Mouse (Mus musculus): Measurements from ENCODE around the gene Syngr4. TPM values are rescaled to one million over a fixed set of nuclear protein-coding genes. Genes with fewer than 3 reads are reported as not detected.
"Not testable (repeated sequence)": the region's sequence is repeated elsewhere in the genome, so short reads cannot be mapped to it uniquely, and the experiment has no call there.

The Syngr4 gene
- polyA plus RNA-seq (2016; fragmentation: Nextera tagmentation; extraction: Ambion mirVana): 1.5 and 1.7 TPM in 2 replicates

DNA sequence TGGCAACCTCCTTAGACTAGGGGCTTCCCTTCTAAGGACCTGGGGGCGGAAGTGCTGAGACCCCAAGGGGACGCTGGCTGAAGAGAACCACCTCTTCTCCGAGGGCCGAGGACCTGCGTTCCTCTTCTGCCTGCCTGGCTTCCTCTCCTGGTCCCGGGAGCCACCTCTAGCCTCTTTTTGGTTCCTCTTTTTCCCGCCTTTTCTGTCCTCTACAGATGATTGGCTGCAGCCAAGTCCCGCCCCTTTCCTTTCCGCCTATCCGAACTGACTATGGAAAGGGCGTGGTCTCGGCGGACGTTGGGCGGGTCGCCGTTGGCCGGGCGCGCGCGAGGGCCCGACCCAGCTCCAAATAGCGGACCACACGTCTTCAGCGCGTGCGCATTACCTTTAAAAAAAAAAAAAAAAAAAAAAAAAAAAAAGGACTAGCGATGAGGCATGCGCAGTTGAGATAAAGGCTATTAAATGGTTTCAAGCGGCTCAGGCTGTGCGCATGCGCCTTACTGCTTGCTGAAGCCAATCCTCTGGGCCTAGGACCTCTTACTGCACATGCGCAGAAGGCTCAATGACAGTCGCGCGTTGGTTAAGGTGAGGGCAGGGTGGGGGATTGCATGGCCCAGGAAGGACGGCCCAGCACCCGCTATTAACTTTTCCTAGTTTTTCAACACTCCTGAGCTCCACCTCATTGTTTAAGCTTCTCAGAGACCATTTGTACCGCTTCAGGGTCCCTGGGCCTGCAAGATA, at the start of gene Syngr4, which contains the start of gene Tmem143:
Gene Syngr4 (minus strand): TSS at position 198 of the 741 bp plus-strand sequence.
Gene Tmem143 (plus strand): TSS at position 425 of the 741 bp plus-strand sequence.
- WGBS: 1% methylated on average over 40 of the region's 40 CpGs
- Histone ChIP-seq H3K27me3 (ENCODE audit: low read depth, poor library complexity, severe bottlenecking) (peaks cover 10% of the 10 kb centered on the region), H3K9me3 (replicated peaks) (no peaks in the 10 kb centered on the region), H3K4me3 (peak within 1 kb of the TSS; percentile 64), H3K36me3 (no peaks in the 10 kb centered on the region), H3K4me1 (peaks cover 17% of the 10 kb centered on the region), H3K27ac (replicated peaks) (peak within 1 kb of the TSS; percentile 88)
- peak; percentile 95 for DNase-seq (ENCODE audit: low spot score)

DNA sequence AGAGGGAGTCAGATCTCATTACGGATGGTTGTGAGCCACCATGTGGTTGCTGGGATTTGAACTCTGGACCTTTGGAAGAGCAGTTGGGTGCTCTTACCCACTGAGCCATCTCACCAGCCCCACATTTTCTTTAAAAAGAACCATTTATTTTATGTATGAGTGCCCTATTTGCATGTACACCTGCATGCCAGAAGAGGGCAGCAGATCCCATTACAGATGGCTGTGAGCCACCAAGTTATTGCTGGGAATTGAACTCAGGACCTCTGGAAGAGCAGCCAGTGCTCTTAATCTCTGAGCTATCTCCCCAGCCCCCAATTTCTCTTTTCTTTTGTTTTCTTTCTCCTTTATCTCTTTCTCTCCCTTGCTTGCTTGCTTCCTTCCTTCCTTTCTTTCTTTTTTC, 46.8 kb upstream of the Syngr4 start:
- WGBS: 70% methylated on average over 1 of the region's 1 CpGs
- H3K36me3 ChIP-seq; H3K27me3 ChIP-seq (ENCODE audit: low read depth, poor library complexity, severe bottlenecking); H3K9me3 ChIP-seq (replicated peaks); H3K4me3 ChIP-seq; H3K27ac ChIP-seq (replicated peaks); H3K4me1 ChIP-seq; DNase-seq (ENCODE audit: low spot score): not testable (repeated sequence)

DNA sequence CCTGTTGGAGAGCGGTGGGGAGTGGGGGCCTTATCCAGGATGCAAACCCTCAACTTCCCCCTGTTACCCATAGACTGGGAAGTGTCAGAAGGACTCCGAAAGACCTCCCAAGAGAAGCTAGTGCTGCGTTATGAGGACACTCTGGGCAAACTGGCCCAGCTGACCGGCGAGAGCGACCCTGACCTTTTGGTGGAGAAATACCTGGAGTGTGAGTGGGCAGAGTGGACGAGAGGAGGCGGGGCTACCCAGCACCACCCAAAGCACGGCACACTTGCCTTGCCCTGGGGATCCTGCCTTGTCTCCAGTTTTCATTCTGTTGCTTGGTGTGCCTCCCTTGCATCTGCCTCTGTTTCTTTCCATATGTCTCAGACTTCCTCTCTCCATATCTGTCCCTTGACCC, 45.5 kb upstream of the Syngr4 start:
- Histone ChIP-seq H3K27me3 (ENCODE audit: low read depth, poor library complexity, severe bottlenecking) (no peaks in the 10 kb centered on the region), H3K27ac (replicated peaks) (no peak overlapping the region), H3K4me3 (no peak overlapping the region), H3K4me1 (no peaks in the 10 kb centered on the region), H3K9me3 (replicated peaks) (no peaks in the 10 kb centered on the region), H3K36me3 (no peaks in the 10 kb centered on the region)
- no peak for DNase-seq (ENCODE audit: low spot score)
- WGBS: 86% methylated on average over 9 of the region's 9 CpGs

DNA sequence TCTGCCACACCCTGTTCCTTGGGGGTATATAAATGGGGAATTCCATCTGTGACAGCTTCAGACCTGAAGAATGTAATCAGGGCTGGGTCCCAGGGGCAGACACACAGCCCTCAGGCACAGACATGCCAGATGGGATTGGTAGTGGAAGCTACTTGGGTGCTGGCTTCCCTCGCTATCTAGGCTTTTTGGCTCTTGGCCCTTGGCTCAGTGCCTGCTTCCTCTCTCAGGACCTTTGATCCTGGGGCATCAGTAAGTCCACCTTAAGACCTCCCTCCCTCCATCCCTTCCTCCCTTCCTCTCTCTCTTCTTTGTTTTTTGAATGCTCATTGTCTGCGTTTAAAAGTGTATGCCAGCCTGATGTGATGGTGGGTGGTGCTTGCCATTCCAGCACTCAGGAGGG, 43.3 kb upstream of the Syngr4 start:
- no peaks in the 10 kb centered on the region for H3K9me3 ChIP-seq (replicated peaks)
- H3K4me1 ChIP-seq: no peaks in the 10 kb centered on the region
- WGBS: 56% methylated on average over 2 of the region's 2 CpGs
- H3K4me3 ChIP-seq: no peak overlapping the region
- no peaks in the 10 kb centered on the region for H3K36me3 ChIP-seq
- no peaks in the 10 kb centered on the region for H3K27me3 ChIP-seq (ENCODE audit: low read depth, poor library complexity, severe bottlenecking)
- H3K27ac ChIP-seq (replicated peaks): no peak overlapping the region
- DNase-seq (ENCODE audit: low spot score): no peak

DNA sequence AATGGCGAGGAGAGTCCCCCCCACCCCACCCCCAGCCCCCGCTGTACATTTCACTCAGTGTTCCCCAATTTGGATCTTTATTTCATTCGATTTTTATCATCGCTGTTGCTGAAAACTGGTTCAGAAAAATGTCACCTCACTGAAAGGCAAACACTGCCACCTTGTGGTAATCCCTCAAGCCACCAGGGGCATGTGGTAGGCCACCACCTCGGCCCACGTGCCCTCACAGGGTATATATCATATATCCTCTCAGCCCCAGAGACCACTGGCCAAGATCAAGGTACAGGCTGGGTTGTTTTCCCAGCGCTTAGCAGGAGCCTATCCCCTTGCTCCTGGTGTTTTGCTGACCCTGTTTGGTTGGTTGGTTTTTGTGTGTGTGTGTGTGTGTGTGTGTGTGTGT, 38.6 kb upstream of the Syngr4 start:
- no peaks in the 10 kb centered on the region for H3K4me1 ChIP-seq
- H3K27me3 ChIP-seq (ENCODE audit: low read depth, poor library complexity, severe bottlenecking): no peaks in the 10 kb centered on the region
- H3K9me3 ChIP-seq (replicated peaks): no peaks in the 10 kb centered on the region; the same call in 1 of the 2 replicates
- H3K36me3 ChIP-seq: 0 out of 2 replicates have a peak, but pooled peaks cover 5% of the 10 kb centered on the region
- WGBS: 38% methylated on average over 7 of the region's 7 CpGs
- no peak overlapping the region for H3K27ac ChIP-seq (replicated peaks)
- DNase-seq (ENCODE audit: low spot score): peak; percentile 52
- H3K4me3 ChIP-seq: no peak overlapping the region

DNA sequence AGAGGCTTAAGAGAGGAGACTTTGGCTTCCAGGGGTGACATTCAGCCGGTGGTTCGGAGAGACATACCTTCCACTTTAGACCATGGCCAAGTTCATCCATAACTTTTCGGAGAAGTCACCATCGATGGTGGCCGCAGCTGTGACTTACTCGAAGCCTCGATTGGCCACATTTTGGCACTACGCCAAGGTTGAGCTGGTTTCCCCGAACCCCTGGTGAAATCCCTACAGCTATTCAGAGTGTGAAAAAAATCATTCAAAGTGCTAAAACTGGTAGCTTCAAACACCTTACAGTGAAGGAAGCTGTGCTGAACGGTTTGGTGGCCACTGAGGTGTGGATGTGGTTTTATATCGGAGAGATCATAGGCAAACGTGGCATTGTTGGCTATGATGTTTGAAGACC, 37.3 kb upstream of the Syngr4 start:
- not testable (repeated sequence) for H3K4me1 ChIP-seq; H3K27me3 ChIP-seq (ENCODE audit: low read depth, poor library complexity, severe bottlenecking); H3K27ac ChIP-seq (replicated peaks); H3K36me3 ChIP-seq; DNase-seq (ENCODE audit: low spot score); H3K9me3 ChIP-seq (replicated peaks); H3K4me3 ChIP-seq
- 94% methylated on average over 12 of the region's 12 CpGs for WGBS

DNA sequence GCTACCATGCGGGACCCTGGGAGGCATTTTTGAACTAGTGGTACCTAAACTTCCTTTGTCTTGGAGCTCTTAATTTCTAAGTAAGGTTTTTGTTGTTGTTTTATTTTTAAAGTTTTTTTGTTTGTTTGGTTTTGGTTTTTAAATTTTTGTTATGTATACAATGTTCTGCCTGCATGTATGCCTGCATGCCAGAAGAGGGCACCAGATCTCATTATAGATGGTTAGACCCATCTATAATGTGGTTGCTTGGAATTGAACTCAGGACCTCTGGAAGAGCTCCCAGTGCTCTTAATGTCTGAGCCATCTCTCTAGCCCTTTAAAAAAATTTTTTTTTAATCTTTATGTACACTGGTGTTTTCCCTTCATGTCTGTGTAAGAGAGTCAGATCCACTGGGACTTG, 33.2 kb upstream of the Syngr4 start:
- 83% methylated on average over 1 of the region's 1 CpGs for WGBS
- Histone ChIP-seq H3K27me3 (ENCODE audit: low read depth, poor library complexity, severe bottlenecking) (peaks cover 26% of the 10 kb centered on the region), H3K9me3 (replicated peaks) (peaks cover 2% of the 10 kb centered on the region; the same call in 1 of the 2 replicates), H3K4me3 (no peak overlapping the region), H3K36me3 (peaks cover 5% of the 10 kb centered on the region; the same call in 1 of the 2 replicates), H3K27ac (replicated peaks) (no peak overlapping the region), H3K4me1 (peaks cover 6% of the 10 kb centered on the region)
- no peak for DNase-seq (ENCODE audit: low spot score)

DNA sequence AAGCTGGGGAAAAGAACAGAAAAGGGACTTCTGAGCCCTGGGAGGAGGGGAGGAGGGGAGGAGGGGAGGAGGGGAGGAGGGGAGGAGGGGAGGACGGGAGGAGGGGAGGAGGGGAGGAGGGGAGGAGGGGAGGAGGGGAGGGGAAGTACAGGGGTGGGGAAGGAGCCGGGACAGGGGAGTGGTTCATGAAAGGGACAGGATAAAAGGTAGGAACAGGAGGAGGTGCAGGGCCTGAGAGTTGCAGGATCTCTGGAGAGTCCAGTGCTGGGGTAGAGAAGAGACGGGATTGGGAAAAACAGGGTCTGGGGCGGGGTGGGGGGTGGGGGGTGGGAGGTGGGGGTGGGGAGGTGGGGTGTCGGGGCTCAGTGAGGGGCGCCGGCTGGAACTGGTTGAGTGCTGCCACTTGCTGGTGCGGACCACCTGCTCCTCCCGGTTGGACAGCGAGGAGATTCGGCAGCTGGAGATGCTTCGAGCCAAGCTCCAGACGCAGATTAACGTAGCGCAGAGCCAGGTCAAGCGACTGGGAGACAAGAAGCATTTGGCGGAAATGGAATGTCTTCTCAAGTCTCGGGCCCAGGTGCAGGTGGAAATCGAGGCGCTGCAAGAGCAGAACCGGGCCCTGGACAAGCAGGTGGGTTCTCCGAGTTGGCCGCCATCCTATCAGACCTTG, 32.2 kb upstream of the Syngr4 start:
- peaks cover 34% of the 10 kb centered on the region for H3K27me3 ChIP-seq (ENCODE audit: low read depth, poor library complexity, severe bottlenecking)
- no peak for DNase-seq (ENCODE audit: low spot score)
- peaks cover 2% of the 10 kb centered on the region; the same call in 1 of the 2 replicates for H3K9me3 ChIP-seq (replicated peaks)
- peaks cover 15% of the 10 kb centered on the region for H3K4me1 ChIP-seq
- peak overlapping the region; percentile 30 for H3K4me3 ChIP-seq
- WGBS: 8% methylated on average over 20 of the region's 23 CpGs
- H3K36me3 ChIP-seq: peaks cover 5% of the 10 kb centered on the region; the same call in 1 of the 2 replicates
- no peak overlapping the region; the same call in 1 of the 2 replicates for H3K27ac ChIP-seq (replicated peaks)

DNA sequence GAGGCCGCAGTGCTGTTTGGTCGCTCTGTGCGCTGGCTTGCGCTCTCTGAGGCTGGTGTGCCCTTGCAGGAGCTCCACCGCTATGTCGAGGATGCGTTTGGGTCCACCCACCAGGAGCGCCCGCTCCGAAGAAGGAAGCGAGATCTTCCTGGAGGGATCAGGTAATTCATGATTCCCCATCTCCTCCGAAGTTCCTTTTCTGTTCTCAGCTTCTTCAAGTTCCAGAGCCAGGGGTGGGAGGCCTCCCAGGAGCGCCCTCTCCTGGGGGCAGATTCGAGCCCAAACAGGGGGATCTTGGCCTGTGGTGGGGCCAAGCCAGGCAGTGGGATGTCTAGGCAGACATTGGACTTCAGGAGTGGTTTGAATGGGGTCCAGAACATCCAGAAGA, 27.9 kb upstream of the Syngr4 start:
- WGBS: 11% methylated on average over 14 of the region's 14 CpGs
- Histone ChIP-seq H3K4me3 (peak overlapping the region; percentile 55), H3K27ac (replicated peaks) (peak overlapping the region; percentile 85), H3K9me3 (replicated peaks) (0 out of 2 replicates have a peak, but pooled peaks cover 2% of the 10 kb centered on the region), H3K36me3 (no peaks in the 10 kb centered on the region; the same call in 1 of the 2 replicates), H3K27me3 (ENCODE audit: low read depth, poor library complexity, severe bottlenecking) (peaks cover 54% of the 10 kb centered on the region), H3K4me1 (peaks cover 38% of the 10 kb centered on the region)
- peak; percentile 32 for DNase-seq (ENCODE audit: low spot score)

DNA sequence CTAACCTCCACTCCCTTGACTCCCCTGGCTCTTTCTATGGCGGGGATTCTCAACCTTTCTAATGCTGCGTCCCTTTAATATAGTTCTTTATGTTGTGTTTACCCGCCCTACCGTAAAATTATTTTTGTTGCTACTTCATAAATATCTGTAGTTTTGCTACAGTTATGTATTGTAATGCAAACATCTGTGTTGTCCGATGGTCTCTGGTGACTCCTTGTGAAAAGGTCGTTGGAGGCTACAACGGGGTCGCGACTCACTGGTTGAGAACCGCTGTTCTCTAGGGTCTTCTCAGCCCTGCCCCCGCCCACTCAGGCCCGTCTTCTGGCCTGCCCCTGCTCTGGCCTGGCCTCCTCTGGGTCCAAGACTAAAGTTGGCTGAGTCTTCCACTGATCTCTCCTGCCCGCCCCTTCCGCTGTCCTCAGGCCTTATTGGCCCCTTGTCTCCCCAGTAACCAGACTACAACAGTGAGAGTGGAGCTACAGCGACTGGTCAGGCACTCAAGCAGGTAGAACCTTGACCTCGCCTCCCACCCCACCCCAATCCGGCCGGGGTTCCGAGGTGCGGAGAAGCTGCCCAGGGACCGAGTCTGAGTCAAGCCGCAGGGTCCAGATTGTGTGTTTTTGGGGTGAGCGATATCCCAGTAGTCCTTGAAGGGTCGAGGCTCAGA, 27.4 kb upstream of the Syngr4 start, which contains the start of gene Ccdc114:
Gene Ccdc114 (plus strand): TSS at position 311 of the 667 bp plus-strand sequence.
- DNase-seq (ENCODE audit: low spot score): peak; percentile 68
- Histone ChIP-seq H3K36me3 (no peaks in the 10 kb centered on the region; the same call in 1 of the 2 replicates), H3K27me3 (ENCODE audit: low read depth, poor library complexity, severe bottlenecking) (peaks cover 53% of the 10 kb centered on the region), H3K9me3 (replicated peaks) (0 out of 2 replicates have a peak, but pooled peaks cover 2% of the 10 kb centered on the region), H3K4me1 (peaks cover 40% of the 10 kb centered on the region), H3K4me3 (peak within 1 kb of the TSS; percentile 55), H3K27ac (replicated peaks) (peak within 1 kb of the TSS; percentile 85)
- WGBS: 5% methylated on average over 24 of the region's 24 CpGs

DNA sequence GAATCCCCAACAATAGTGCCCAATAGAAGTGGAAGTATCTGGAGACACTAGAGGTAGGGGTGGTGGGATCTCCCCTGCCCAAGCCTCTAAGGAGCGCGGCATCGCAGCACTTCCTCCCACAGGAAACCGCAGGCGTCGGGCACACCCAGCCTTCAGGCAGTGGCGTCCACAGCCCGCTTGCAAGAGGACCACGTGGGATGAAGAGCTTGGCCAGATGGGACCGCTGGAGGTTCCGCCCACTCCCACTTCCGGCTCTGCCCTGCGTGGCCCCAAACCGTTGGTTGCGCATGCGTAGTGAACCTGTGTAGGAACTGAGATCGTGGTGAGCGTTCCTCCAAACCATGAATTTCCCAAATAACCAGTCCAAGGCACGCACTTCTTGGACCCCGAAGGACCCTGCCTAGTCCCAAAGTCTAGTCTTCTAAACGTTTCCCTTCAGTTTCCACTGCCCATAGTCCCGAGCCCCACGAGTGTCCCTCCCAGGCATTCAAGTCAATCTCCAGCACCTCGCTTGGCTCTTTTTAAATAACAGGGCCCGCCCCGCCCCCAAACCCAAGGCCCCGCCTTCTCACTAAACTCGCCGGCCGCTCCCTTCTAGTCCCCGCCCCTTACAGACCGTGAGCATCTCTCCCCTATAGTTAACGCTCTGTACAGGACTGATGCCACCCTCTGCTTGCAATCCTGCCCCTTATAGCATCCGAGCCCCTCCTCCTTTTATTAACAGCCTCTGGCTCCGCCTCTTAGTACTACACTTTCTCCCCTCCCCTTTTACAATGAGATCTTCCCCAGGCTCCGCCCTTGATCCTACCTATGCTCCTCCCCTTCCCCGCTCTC, 26.6 kb upstream of the Syngr4 start:
- DNase-seq (ENCODE audit: low spot score): peak; percentile 93
- 1% methylated on average over 37 of the region's 37 CpGs for WGBS
- Histone ChIP-seq H3K27ac (replicated peaks) (peak overlapping the region; percentile 85), H3K9me3 (replicated peaks) (0 out of 2 replicates have a peak, but pooled peaks cover 2% of the 10 kb centered on the region), H3K4me3 (peak overlapping the region; percentile 55), H3K36me3 (no peaks in the 10 kb centered on the region; the same call in 1 of the 2 replicates), H3K27me3 (ENCODE audit: low read depth, poor library complexity, severe bottlenecking) (peaks cover 45% of the 10 kb centered on the region), H3K4me1 (peaks cover 37% of the 10 kb centered on the region)
